Mouse (Mus musculus): ENCODE measurements around the gene Aagab.

DNA sequence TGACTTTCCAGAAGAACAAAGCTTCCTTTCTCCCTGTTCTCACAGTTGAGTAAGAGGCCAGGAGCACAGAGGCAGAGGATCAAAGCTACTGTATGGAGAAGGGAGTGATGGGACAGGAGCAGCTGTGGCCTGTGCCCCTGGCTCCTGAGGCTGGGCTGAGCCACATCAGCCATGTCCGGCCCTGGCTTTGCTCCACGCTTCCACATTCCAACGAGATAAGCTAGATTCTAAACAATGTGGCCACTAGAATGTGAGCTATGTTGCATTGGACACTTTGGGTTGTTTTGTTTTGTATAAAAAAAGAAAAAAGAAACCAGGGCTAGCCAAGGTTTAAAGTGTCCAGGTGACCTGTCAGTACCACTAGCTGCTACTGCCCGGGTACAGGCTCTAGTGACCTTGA lies 54.7 kb downstream of the Aagab start:
- TF ChIP-seq CTCF (IDR thresholded peaks at IDR 0.05; ENCODE audit: borderline replicate concordance, insufficient read depth, low read length) = no peak
- TF ChIP-seq POLR2A (IDR thresholded peaks at IDR 0.05; ENCODE audit: low read depth, low read length) = no peak
